Mouse (Mus musculus) midbrain, embryonic 14.5 days (tissue): Measurements from ENCODE around the gene Nid1. TPM values are rescaled to one million over a fixed set of nuclear protein-coding genes. Genes with fewer than 3 reads are reported as not detected.

ENCODE experiments used
- ATAC-seq: fragments of 200-750 bp; cut with Nextera tagmentation; 2 replicates; pipeline ENCODE4 v1.8.0; 2017; ENCODE audit warnings: moderate number of reproducible peaks, moderate library complexity; ENCODE audit not compliant: low FRiP score, low TSS enrichment
- DNase-seq: peaks from one replicate; pipeline ENCODE4 v3.0.0-alpha.2; 2015
- H3K27ac ChIP-seq: fragments of 300-500 bp; sonication (generic); replicated peaks from 2 replicates; pipeline ENCODE4 v1.5.1; 2014; ENCODE audit warnings: mild to moderate bottlenecking, low read depth, low read length, moderate library complexity
- H3K27me3 ChIP-seq: fragments of 300-500 bp; sonication (generic); 2 replicates; pipeline ENCODE4 v1.6.1; 2014; ENCODE audit warnings: low read length, control low read depth, mixed read lengths; ENCODE audit not compliant: control insufficient read depth, insufficient read depth
- H3K36me3 ChIP-seq: fragments of 300-500 bp; sonication (generic); 2 replicates; pipeline ENCODE4 v1.6.1; 2014; ENCODE audit warnings: low read length, control low read depth; ENCODE audit not compliant: control insufficient read depth, insufficient read depth
- H3K4me1 ChIP-seq: fragments of 300-500 bp; sonication (generic); 2 replicates; pipeline ENCODE4 v1.6.1; 2014; ENCODE audit warnings: mild to moderate bottlenecking, antibody characterized with exemption, low read length, control low read depth; ENCODE audit not compliant: control insufficient read depth, insufficient read depth
- H3K4me2 ChIP-seq: fragments of 300-500 bp; sonication (generic); 2 replicates; pipeline ENCODE4 v1.6.1; 2014; ENCODE audit warnings: mild to moderate bottlenecking, low read length, moderate library complexity
- H3K4me3 ChIP-seq: fragments of 300-500 bp; sonication (generic); replicated peaks from 2 replicates; pipeline ENCODE4 v1.5.1; 2014; ENCODE audit warnings: low read depth, low read length
- H3K9ac ChIP-seq: fragments of 300-500 bp; sonication (generic); replicated peaks from 2 replicates; pipeline ENCODE4 v1.6.1; 2014; ENCODE audit warnings: mild to moderate bottlenecking, low read length, moderate library complexity
- H3K9me3 ChIP-seq: fragments of 300-500 bp; sonication (generic); 2 replicates; pipeline ENCODE4 v1.6.1; 2016; ENCODE audit warnings: low read length, control low read depth, mixed read lengths; ENCODE audit not compliant: control insufficient read depth
- WGBS: fragments of 180-500 bp; shearing (Covaris S2); extraction: QIAGEN DNeasy Blood & Tissue Kit; methylation state at CpG from one replicate; pipeline ENCODE4 v1.1.7; 2014; 5-methylcytosine and 5-hydroxymethylcytosine counted together
- polyA plus RNA-seq: library from polyadenylated mRNA; unstranded; fragments of >200 nt; fragmentation: Nextera tagmentation; extraction: Ambion mirVana; gene quantifications from 2 replicates; pipeline ENCODE4 v1.2.1, GENCODE M21; 2014

The Nid1 gene
- polyA plus RNA-seq, 1 experiment from 2014 or later = 49.1 TPM

- 0 out of 2 replicates have a peak, but pooled peaks cover 2% of the 10 kb centered on the region for H3K4me1 ChIP-seq
- ATAC-seq (peak; percentile 60), DNase-seq (peak; percentile 89)
- H3K4me2 ChIP-seq = 0 out of 2 replicates have a peak overlapping the region, but pooled peaks have one; percentile 19
- H3K9ac ChIP-seq = no peak overlapping the region
- H3K36me3 ChIP-seq = no peaks in the 10 kb centered on the region
- 49% methylated on average over 17 of the region's 17 CpGs for WGBS
- no peaks in the 10 kb centered on the region for H3K27me3 ChIP-seq
- no peak overlapping the region for H3K4me3 ChIP-seq
- no peak overlapping the region for H3K27ac ChIP-seq
- H3K9me3 ChIP-seq = no peaks in the 10 kb centered on the region
These were observed 79.2 kb downstream of the Nid1 start for GRCm38 (mm10) chr13:13516376-13517225.

GRCm38 (mm10) chr13:13518114-13518513 is 80.8 kb downstream of the Nid1 start:
- H3K36me3 ChIP-seq = no peaks in the 10 kb centered on the region
- no peaks in the 10 kb centered on the region for H3K9me3 ChIP-seq
- ATAC-seq = no peak
- no peaks in the 10 kb centered on the region for H3K27me3 ChIP-seq
- WGBS = 84% methylated on average over 7 of the region's 7 CpGs
- DNase-seq = no peak
- H3K4me2 ChIP-seq = no peak overlapping the region
- H3K9ac ChIP-seq = no peak overlapping the region
- no peak overlapping the region for H3K4me3 ChIP-seq
- no peak overlapping the region for H3K27ac ChIP-seq
- H3K4me1 ChIP-seq = 0 out of 2 replicates have a peak, but pooled peaks cover 2% of the 10 kb centered on the region

GRCm38 (mm10) chr13:13520436-13520835 is 83.1 kb downstream of the Nid1 start:
- no peak for DNase-seq
- H3K27ac ChIP-seq = no peak overlapping the region
- 91% methylated on average over 5 of the region's 5 CpGs for WGBS
- H3K4me1 ChIP-seq = 0 out of 2 replicates have a peak, but pooled peaks cover 2% of the 10 kb centered on the region
- no peaks in the 10 kb centered on the region for H3K27me3 ChIP-seq
- H3K9me3 ChIP-seq = no peaks in the 10 kb centered on the region
- ATAC-seq = no peak
- H3K4me2 ChIP-seq = no peak overlapping the region
- no peak overlapping the region for H3K9ac ChIP-seq
- no peak overlapping the region for H3K4me3 ChIP-seq
- no peaks in the 10 kb centered on the region for H3K36me3 ChIP-seq

- H3K4me2 ChIP-seq = no peak overlapping the region
- no peak overlapping the region for H3K4me3 ChIP-seq
- 78% methylated on average over 9 of the region's 9 CpGs for WGBS
- DNase-seq (peak; percentile 20), ATAC-seq (no peak)
- no peaks in the 10 kb centered on the region for H3K9me3 ChIP-seq
- H3K36me3 ChIP-seq = no peaks in the 10 kb centered on the region
- no peak overlapping the region for H3K9ac ChIP-seq
- no peak overlapping the region for H3K27ac ChIP-seq
- no peaks in the 10 kb centered on the region for H3K4me1 ChIP-seq
- H3K27me3 ChIP-seq = no peaks in the 10 kb centered on the region
These were observed 86.6 kb downstream of the Nid1 start for GRCm38 (mm10) chr13:13523625-13524584.

- no peak overlapping the region for H3K4me3 ChIP-seq
- no peaks in the 10 kb centered on the region for H3K36me3 ChIP-seq
- H3K9me3 ChIP-seq = no peaks in the 10 kb centered on the region
- H3K9ac ChIP-seq = no peak overlapping the region
- no peak overlapping the region for H3K27ac ChIP-seq
- no peak for ATAC-seq
- WGBS = 89% methylated on average over 2 of the region's 2 CpGs
- H3K4me2 ChIP-seq = no peak overlapping the region
- no peaks in the 10 kb centered on the region for H3K4me1 ChIP-seq
- no peak for DNase-seq
- no peaks in the 10 kb centered on the region for H3K27me3 ChIP-seq
These were observed 87.9 kb downstream of the Nid1 start for GRCm38 (mm10) chr13:13525205-13525604.

GRCm38 (mm10) chr13:13525877-13526276 is 88.5 kb downstream of the Nid1 start:
- Histone ChIP-seq H3K4me1 (no peaks in the 10 kb centered on the region), H3K27me3 (no peaks in the 10 kb centered on the region), H3K9me3 (no peaks in the 10 kb centered on the region), H3K9ac (no peak overlapping the region), H3K4me3 (no peak overlapping the region), H3K4me2 (no peak overlapping the region), H3K36me3 (no peaks in the 10 kb centered on the region), H3K27ac (no peak overlapping the region)
- no peak for DNase-seq
- ATAC-seq = no peak
- WGBS = 88% methylated on average over 5 of the region's 5 CpGs

GRCm38 (mm10) chr13:13529115-13529542 is 91.8 kb downstream of the Nid1 start:
- Histone ChIP-seq H3K9ac (no peak overlapping the region), H3K4me1 (no peaks in the 10 kb centered on the region), H3K27ac (no peak overlapping the region), H3K4me2 (no peak overlapping the region), H3K9me3 (no peaks in the 10 kb centered on the region), H3K4me3 (no peak overlapping the region), H3K36me3 (no peaks in the 10 kb centered on the region), H3K27me3 (no peaks in the 10 kb centered on the region)
- WGBS = 74% methylated on average over 11 of the region's 11 CpGs
- ATAC-seq (no peak), DNase-seq (no peak)

- Histone ChIP-seq H3K4me2 (no peak overlapping the region), H3K27me3 (no peaks in the 10 kb centered on the region), H3K4me1 (no peaks in the 10 kb centered on the region), H3K27ac (no peak overlapping the region), H3K36me3 (no peaks in the 10 kb centered on the region), H3K9ac (no peak overlapping the region), H3K4me3 (no peak overlapping the region), H3K9me3 (no peaks in the 10 kb centered on the region)
- 90% methylated on average over 4 of the region's 4 CpGs for WGBS
- DNase-seq = no peak
- no peak for ATAC-seq
These were observed 93.6 kb downstream of the Nid1 start for GRCm38 (mm10) chr13:13530913-13531312.
